Mouse (Mus musculus): ENCODE measurements around the gene Med13l. TPM values are rescaled to one million over a fixed set of nuclear protein-coding genes. Genes with fewer than 3 reads are reported as not detected.

Med13l gene
- total and polyA plus RNA-seq, 2 experiments from 2014 or later = 11.3 to 28.9 TPM

- no peak for TF ChIP-seq CTCF (IDR thresholded peaks at IDR 0.05; ENCODE audit: low read depth)
- ATAC-seq (no peak), DNase-seq (ENCODE audit: low spot score) (no peak)
- Histone ChIP-seq H3K4me3 (ENCODE audit: low read length) (no peak overlapping the region), H3K27ac (no peak overlapping the region), H3K36me3 (ENCODE audit: insufficient read depth, low read length) (peaks cover 28% of the 10 kb centered on the region), H3K27me3 (ENCODE audit: insufficient read depth, low read length) (no peaks in the 10 kb centered on the region), H3K4me1 (ENCODE audit: insufficient read depth, low read length) (0 out of 2 replicates have a peak, but pooled peaks cover 3% of the 10 kb centered on the region), H3K9ac (replicated peaks; ENCODE audit: low read length) (no peak overlapping the region), H3K4me2 (ENCODE audit: low read depth, low read length) (no peak overlapping the region), H3K9me3 (ENCODE audit: low read length) (no peaks in the 10 kb centered on the region)
- WGBS = 53% methylated on average over 6 of the region's 6 CpGs
These were observed 164.9 kb downstream of the Med13l start for GRCm38 (mm10) chr5:118725425-118725824.

DNA sequence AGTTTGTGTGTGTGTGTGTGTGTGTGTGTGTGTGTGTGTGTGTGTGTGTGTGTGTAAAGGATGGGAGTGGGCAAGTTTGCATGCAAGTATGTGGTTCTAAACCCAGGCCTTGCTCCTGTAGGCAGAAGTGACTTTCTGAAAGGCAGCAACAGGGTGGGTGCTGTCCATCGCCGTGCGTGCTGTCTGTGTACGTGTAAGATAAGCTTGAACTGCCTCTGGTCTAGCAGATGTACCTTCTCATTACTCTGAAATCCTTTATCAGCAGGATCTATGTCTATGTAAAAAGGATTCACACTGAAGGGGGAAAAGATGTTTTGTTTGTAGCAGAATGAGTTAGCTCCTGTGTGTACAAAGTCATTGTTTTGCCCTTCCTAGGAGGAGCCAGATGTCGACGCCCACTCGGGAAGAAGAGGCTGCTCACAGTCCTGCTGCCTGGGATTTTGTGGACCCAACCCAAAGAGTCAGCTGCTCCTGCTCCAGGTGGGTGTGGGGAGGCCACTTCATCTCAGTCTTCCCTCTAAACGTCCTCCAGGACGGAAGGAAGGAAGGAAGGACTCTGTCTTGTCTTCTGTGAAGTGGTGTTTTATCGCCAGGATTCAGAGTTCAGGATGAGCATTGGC is 165.5 kb downstream of the Med13l start:
- Histone ChIP-seq H3K27me3 (ENCODE audit: insufficient read depth, low read length) (no peaks in the 10 kb centered on the region), H3K9me3 (ENCODE audit: low read length) (no peaks in the 10 kb centered on the region), H3K9ac (replicated peaks; ENCODE audit: low read length) (no peak overlapping the region), H3K4me3 (ENCODE audit: low read length) (no peak overlapping the region), H3K36me3 (ENCODE audit: insufficient read depth, low read length) (peaks cover 32% of the 10 kb centered on the region), H3K4me2 (ENCODE audit: low read depth, low read length) (no peak overlapping the region), H3K4me1 (ENCODE audit: insufficient read depth, low read length) (0 out of 2 replicates have a peak, but pooled peaks cover 3% of the 10 kb centered on the region), H3K27ac (no peak overlapping the region)
- DNase-seq (ENCODE audit: low spot score) = no peak
- 74% methylated on average over 10 of the region's 10 CpGs for WGBS
- no peak for TF ChIP-seq CTCF (IDR thresholded peaks at IDR 0.05; ENCODE audit: low read depth)
- ATAC-seq = no peak

- H3K27ac ChIP-seq = no peak overlapping the region
- no peaks in the 10 kb centered on the region for H3K4me1 ChIP-seq (ENCODE audit: insufficient read depth, low read length)
- 85% methylated on average over 16 of the region's 16 CpGs for WGBS
- TF ChIP-seq CTCF (IDR thresholded peaks at IDR 0.05; ENCODE audit: low read depth) = no peak
- no peaks in the 10 kb centered on the region for H3K27me3 ChIP-seq (ENCODE audit: insufficient read depth, low read length)
- H3K4me3 ChIP-seq (ENCODE audit: low read length) = no peak overlapping the region
- ATAC-seq (no peak), DNase-seq (ENCODE audit: low spot score) (no peak)
- H3K9ac ChIP-seq (replicated peaks; ENCODE audit: low read length) = no peak overlapping the region
- H3K4me2 ChIP-seq (ENCODE audit: low read depth, low read length) = no peak overlapping the region
- H3K9me3 ChIP-seq (ENCODE audit: low read length) = no peaks in the 10 kb centered on the region
- peaks cover 37% of the 10 kb centered on the region for H3K36me3 ChIP-seq (ENCODE audit: insufficient read depth, low read length)
These were observed 166.9 kb downstream of the Med13l start for GRCm38 (mm10) chr5:118727336-118727735.

- no peak overlapping the region for H3K4me3 ChIP-seq (ENCODE audit: low read length)
These were observed 171.7 kb downstream of the Med13l start for GRCm38 (mm10) chr5:118732221-118732620.

DNA sequence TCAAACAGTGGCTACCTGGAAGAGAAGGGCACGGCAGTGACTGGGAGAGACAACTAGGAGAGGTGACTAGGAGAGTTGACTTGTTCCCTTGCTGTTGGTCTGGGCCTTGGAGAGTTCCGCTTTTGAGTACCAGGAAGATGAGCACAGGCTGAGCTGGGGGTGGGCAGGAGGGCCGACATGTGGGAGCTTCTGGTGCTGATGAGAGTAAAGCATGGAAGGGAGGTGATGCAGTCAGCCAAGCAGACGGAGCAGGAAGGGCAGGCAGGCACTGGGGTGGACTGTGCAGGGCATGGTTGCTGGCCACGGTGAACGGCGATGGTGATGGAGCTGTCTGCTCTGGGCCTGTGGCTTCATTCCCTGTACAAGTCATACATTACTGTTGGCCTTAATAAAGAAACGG is 172.2 kb downstream of the Med13l start:
- ATAC-seq = no peak
- 77% methylated on average over 8 of the region's 8 CpGs for WGBS
- no peak for TF ChIP-seq CTCF (IDR thresholded peaks at IDR 0.05; ENCODE audit: low read depth)

More at GRCm38 (mm10) chr5:118732221-118732620, 171.7 kb downstream of the Med13l start:
- DNase-seq (ENCODE audit: low spot score) (peak; percentile 57), ATAC-seq (0 out of 2 replicates have a peak, but pooled peaks have one; percentile 35)
- H3K36me3 ChIP-seq (ENCODE audit: insufficient read depth, low read length) = peaks cover 32% of the 10 kb centered on the region
- WGBS = 59% methylated on average over 3 of the region's 3 CpGs
- no peaks in the 10 kb centered on the region for H3K4me1 ChIP-seq (ENCODE audit: insufficient read depth, low read length)
- H3K27ac ChIP-seq = no peak overlapping the region
- no peak overlapping the region for H3K4me2 ChIP-seq (ENCODE audit: low read depth, low read length)
- no peak for TF ChIP-seq CTCF (IDR thresholded peaks at IDR 0.05; ENCODE audit: low read depth)
- H3K9me3 ChIP-seq (ENCODE audit: low read length) = no peaks in the 10 kb centered on the region
- no peaks in the 10 kb centered on the region for H3K27me3 ChIP-seq (ENCODE audit: insufficient read depth, low read length)
- no peak overlapping the region for H3K9ac ChIP-seq (replicated peaks; ENCODE audit: low read length)

DNA sequence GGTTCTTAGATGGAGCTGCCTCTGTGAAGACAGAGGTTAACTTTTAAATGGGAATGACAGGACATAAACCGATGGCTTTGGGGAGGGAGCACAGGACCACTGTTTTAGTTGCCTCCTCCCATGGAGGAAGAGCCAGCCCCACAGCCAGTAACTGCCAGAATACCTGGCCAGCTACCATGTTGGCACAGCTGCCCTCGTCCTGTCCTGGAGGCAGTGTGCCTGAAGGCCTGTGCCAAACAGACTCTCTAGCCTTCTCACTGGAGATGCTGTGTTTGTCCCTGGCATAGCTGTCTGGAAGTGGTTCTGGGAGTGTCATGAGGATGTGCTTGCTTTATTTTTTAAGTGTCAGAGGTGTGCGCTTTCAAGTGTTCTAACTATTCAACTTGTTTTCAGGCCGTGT is 173.1 kb downstream of the Med13l start:
- Histone ChIP-seq H3K36me3 (ENCODE audit: insufficient read depth, low read length) (peaks cover 36% of the 10 kb centered on the region), H3K27ac (no peak overlapping the region), H3K4me3 (ENCODE audit: low read length) (no peak overlapping the region), H3K27me3 (ENCODE audit: insufficient read depth, low read length) (no peaks in the 10 kb centered on the region), H3K9ac (replicated peaks; ENCODE audit: low read length) (no peak overlapping the region), H3K4me2 (ENCODE audit: low read depth, low read length) (no peak overlapping the region), H3K9me3 (ENCODE audit: low read length) (no peaks in the 10 kb centered on the region), H3K4me1 (ENCODE audit: insufficient read depth, low read length) (no peaks in the 10 kb centered on the region)
- ATAC-seq (no peak), DNase-seq (ENCODE audit: low spot score) (no peak)
- WGBS = 70% methylated on average over 4 of the region's 4 CpGs
- TF ChIP-seq CTCF (IDR thresholded peaks at IDR 0.05; ENCODE audit: low read depth) = no peak

More for the DNA sequence above, 172.2 kb downstream of the Med13l start:
- H3K4me2 ChIP-seq (ENCODE audit: low read depth, low read length) = no peak overlapping the region
- no peak overlapping the region for H3K27ac ChIP-seq
- H3K36me3 ChIP-seq (ENCODE audit: insufficient read depth, low read length) = peaks cover 32% of the 10 kb centered on the region
- DNase-seq (ENCODE audit: low spot score) = no peak
- no peaks in the 10 kb centered on the region for H3K27me3 ChIP-seq (ENCODE audit: insufficient read depth, low read length)
- no peak overlapping the region for H3K9ac ChIP-seq (replicated peaks; ENCODE audit: low read length)
- H3K4me1 ChIP-seq (ENCODE audit: insufficient read depth, low read length) = no peaks in the 10 kb centered on the region
- H3K4me3 ChIP-seq (ENCODE audit: low read length) = no peak overlapping the region
- H3K9me3 ChIP-seq (ENCODE audit: low read length) = no peaks in the 10 kb centered on the region

DNA sequence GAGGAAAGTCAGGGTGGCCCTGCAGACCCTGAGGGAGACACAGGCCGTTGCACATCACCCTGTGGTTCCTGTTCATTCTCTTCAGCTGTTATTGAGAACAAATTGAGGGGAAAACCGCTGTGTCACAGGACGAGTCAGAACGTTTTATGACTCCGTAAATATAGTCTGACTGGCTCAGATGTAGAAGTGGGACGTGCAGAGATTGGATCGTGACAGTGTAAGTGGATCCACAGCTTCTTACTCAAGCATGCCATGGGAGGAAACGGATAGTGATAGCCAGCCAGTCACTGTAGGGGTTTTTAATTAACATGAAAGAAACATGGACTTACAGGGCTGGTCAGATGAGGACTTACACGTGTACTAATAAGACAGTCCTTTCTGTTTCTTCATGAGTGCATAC is 174.0 kb downstream of the Med13l start:
- ATAC-seq (no peak), DNase-seq (ENCODE audit: low spot score) (no peak)
- Histone ChIP-seq H3K4me1 (ENCODE audit: insufficient read depth, low read length) (no peaks in the 10 kb centered on the region), H3K9me3 (ENCODE audit: low read length) (no peaks in the 10 kb centered on the region), H3K4me3 (ENCODE audit: low read length) (no peak overlapping the region), H3K36me3 (ENCODE audit: insufficient read depth, low read length) (peaks cover 34% of the 10 kb centered on the region), H3K27me3 (ENCODE audit: insufficient read depth, low read length) (no peaks in the 10 kb centered on the region), H3K4me2 (ENCODE audit: low read depth, low read length) (no peak overlapping the region), H3K9ac (replicated peaks; ENCODE audit: low read length) (no peak overlapping the region), H3K27ac (no peak overlapping the region)
- WGBS = 74% methylated on average over 9 of the region's 9 CpGs
- TF ChIP-seq CTCF (IDR thresholded peaks at IDR 0.05; ENCODE audit: low read depth) = no peak
